Mouse (Mus musculus) intestine, embryonic 15.5 days (tissue): ENCODE measurements around the gene Agmo. TPM values are rescaled to one million over a fixed set of nuclear protein-coding genes. Genes with fewer than 3 reads are reported as not detected.

Experiments used
- ATAC-seq: fragments of 200-750 bp; cut with Nextera tagmentation; 2 replicates; pipeline ENCODE4 v1.8.0; 2017; ENCODE audit warnings: moderate TSS enrichment, moderate library complexity
- H3K27ac ChIP-seq: fragments of 300-500 bp; sonication (generic); 2 replicates; pipeline ENCODE4 v1.5.1; 2015; ENCODE audit warnings: mild to moderate bottlenecking, inconsistent platforms
- H3K27me3 ChIP-seq: fragments of 300-500 bp; sonication (generic); replicated peaks from 2 replicates; pipeline ENCODE4 v1.6.1; 2015; ENCODE audit warnings: inconsistent platforms
- H3K36me3 ChIP-seq: fragments of 300-500 bp; sonication (generic); 2 replicates; pipeline ENCODE4 v1.6.1; 2015; ENCODE audit warnings: inconsistent platforms
- H3K4me1 ChIP-seq: fragments of 300-500 bp; sonication (generic); replicated peaks from 2 replicates; pipeline ENCODE4 v1.6.1; 2015; ENCODE audit warnings: inconsistent platforms
- H3K4me2 ChIP-seq: fragments of 300-500 bp; sonication (generic); replicated peaks from 2 replicates; pipeline ENCODE4 v1.6.1; 2015; ENCODE audit warnings: mild to moderate bottlenecking, inconsistent platforms
- H3K4me3 ChIP-seq: fragments of 300-500 bp; sonication (generic); replicated peaks from 2 replicates; pipeline ENCODE4 v1.5.1; 2015; ENCODE audit warnings: inconsistent platforms
- H3K9ac ChIP-seq: fragments of 300-500 bp; sonication (generic); 2 replicates; pipeline ENCODE4 v1.6.1; 2015; ENCODE audit warnings: inconsistent platforms
- H3K9me3 ChIP-seq: fragments of 300-500 bp; sonication (generic); 2 replicates; pipeline ENCODE4 v1.6.1; 2016; ENCODE audit warnings: inconsistent platforms
- WGBS: fragments of 180-500 bp; shearing (Covaris S2); methylation state at CpG from one replicate; pipeline ENCODE4 v1.1.7; 2015; 5-methylcytosine and 5-hydroxymethylcytosine counted together
- polyA plus RNA-seq: library from polyadenylated mRNA; unstranded; fragments of >200 nt; fragmentation: Nextera tagmentation; extraction: Ambion mirVana; gene quantifications from 2 replicates; pipeline ENCODE4 v1.2.1, GENCODE M21; 2015

Gene Agmo
- polyA plus RNA-seq, 1 experiment from 2014 or later = 2.2 TPM

DNA sequence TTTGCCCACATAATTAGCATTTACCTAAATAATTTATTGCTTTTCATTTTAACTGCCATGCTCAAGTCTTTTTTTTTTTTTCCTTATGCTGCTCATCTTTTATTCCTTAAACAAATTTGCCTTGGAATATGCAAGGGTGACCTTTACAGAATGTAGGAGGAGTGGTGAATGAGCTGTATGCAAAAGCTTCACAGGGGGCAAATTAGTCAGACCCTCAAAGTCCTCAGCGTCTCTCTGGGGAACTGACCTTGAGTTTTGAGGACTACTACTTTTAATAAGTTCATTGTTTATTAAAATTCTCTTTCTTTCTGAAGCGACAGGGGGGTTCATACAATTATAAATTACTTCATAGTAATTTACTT is 33.2 kb downstream of the Agmo start:
- no peak for ATAC-seq
- H3K9me3 ChIP-seq = no peaks in the 10 kb centered on the region
- no peak overlapping the region for H3K4me2 ChIP-seq
- WGBS = 70% methylated on average over 2 of the region's 2 CpGs
- no peaks in the 10 kb centered on the region for H3K27me3 ChIP-seq
- H3K27ac ChIP-seq = no peak overlapping the region
- no peak overlapping the region for H3K9ac ChIP-seq
- no peaks in the 10 kb centered on the region for H3K36me3 ChIP-seq
- no peaks in the 10 kb centered on the region for H3K4me1 ChIP-seq
- no peak overlapping the region for H3K4me3 ChIP-seq

DNA sequence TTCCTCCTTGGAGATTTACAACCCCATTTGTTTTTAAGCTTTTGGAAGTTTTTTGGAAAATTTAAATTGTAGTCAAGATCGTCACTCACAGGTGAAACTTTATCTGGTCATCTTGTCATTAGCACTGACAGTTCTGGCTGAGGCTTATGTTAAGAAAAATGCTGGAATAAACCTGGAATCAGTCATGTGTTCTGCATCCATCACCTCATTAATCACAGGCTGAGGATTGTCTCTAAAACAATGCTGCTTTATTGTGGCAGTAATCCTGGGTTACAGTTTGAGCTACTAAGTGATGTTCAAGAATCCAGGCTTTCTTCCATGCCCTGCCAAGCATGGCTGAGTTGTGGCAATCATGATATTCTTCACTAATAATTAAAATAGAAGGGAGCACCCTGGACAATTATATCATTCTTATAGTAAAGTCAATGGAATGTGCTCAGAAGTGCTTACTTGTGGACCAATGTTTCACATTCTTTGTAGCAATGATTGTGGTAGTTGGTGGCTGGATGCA is 65.6 kb downstream of the Agmo start:
- H3K9ac ChIP-seq = no peak overlapping the region
- H3K36me3 ChIP-seq = no peaks in the 10 kb centered on the region
- H3K4me3 ChIP-seq = no peak overlapping the region
- no peak for ATAC-seq
- H3K27ac ChIP-seq = no peak overlapping the region
- no peak overlapping the region for H3K4me2 ChIP-seq
- 58% methylated on average over 1 of the region's 1 CpGs for WGBS
- no peaks in the 10 kb centered on the region for H3K9me3 ChIP-seq
- H3K27me3 ChIP-seq = no peaks in the 10 kb centered on the region
- no peaks in the 10 kb centered on the region for H3K4me1 ChIP-seq

DNA sequence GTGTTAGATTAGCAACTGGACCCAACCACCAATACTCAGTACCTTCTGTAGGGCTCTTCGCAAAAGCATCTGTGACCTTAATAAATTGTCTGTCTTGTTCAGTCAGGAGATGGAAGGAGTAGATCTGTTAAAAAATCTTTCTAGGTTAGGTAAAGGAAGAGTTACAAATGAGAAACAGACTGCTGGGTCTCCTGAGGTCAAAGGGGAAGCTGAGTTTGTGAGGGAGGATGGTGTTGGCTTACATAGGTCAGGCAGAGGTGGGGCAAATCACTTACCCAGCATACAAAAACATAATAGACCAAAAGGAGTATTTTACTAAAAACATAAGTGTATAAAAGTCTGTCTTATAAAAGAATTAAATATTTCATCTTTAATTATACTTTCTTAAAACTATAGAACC is 69.3 kb downstream of the Agmo start:
- ATAC-seq = no peak
- Histone ChIP-seq H3K27ac (no peak overlapping the region), H3K9me3 (no peaks in the 10 kb centered on the region), H3K4me2 (no peak overlapping the region), H3K4me3 (no peak overlapping the region), H3K36me3 (no peaks in the 10 kb centered on the region), H3K4me1 (no peaks in the 10 kb centered on the region), H3K27me3 (no peaks in the 10 kb centered on the region), H3K9ac (no peak overlapping the region)
- 67% methylated on average over 1 of the region's 1 CpGs for WGBS

DNA sequence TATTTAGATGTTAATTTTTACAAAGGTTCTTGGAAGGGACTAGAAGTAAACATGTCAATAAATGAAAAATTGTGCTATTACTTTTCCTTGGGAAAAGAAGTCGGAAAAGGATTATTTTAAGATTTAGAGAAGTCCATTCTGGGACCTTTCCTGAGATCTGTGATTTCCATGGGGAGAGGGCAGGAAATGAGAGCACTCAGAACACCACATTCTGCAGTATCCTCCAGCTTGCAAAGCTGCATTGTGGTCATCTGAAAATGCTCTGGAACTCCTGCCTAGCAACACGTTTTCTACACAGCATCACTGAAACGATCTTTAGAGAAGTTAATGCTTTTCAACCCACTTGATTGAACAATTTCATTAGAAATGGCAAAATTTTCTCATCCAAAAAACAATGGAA is 81.4 kb downstream of the Agmo start:
- no peak overlapping the region for H3K4me3 ChIP-seq
- H3K4me1 ChIP-seq = no peaks in the 10 kb centered on the region
- H3K9ac ChIP-seq = no peak overlapping the region
- no peaks in the 10 kb centered on the region for H3K36me3 ChIP-seq
- H3K9me3 ChIP-seq = no peaks in the 10 kb centered on the region
- no peak for ATAC-seq
- no peak overlapping the region for H3K4me2 ChIP-seq
- H3K27me3 ChIP-seq = no peaks in the 10 kb centered on the region
- no peak overlapping the region for H3K27ac ChIP-seq
- 56% methylated on average over 3 of the region's 3 CpGs for WGBS

DNA sequence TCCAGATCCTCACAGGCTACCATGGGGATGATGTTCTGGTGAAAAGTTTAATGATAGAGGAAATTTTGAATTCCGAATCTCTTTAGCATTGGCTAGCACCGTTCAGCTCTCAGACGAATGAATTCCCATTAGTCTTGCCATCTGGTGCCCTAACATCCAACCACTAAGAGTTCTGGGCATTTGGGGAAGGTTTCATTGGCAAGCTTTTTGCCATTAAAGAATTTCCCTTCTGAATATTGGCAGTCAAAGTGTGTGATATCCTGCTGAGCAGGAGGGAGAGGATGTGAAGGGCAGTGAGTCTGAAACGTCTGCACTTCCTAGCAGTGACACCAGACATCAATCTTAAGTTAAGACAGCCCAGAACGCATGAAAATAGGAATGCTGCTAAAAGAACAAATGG is 93.5 kb downstream of the Agmo start:
- H3K4me1 ChIP-seq = no peaks in the 10 kb centered on the region
- ATAC-seq = no peak
- H3K36me3 ChIP-seq = no peaks in the 10 kb centered on the region
- H3K4me3 ChIP-seq = no peak overlapping the region
- H3K27me3 ChIP-seq = no peaks in the 10 kb centered on the region
- H3K27ac ChIP-seq = no peak overlapping the region
- H3K9ac ChIP-seq = no peak overlapping the region
- no peaks in the 10 kb centered on the region for H3K9me3 ChIP-seq
- H3K4me2 ChIP-seq = no peak overlapping the region
- WGBS = 54% methylated on average over 5 of the region's 5 CpGs

DNA sequence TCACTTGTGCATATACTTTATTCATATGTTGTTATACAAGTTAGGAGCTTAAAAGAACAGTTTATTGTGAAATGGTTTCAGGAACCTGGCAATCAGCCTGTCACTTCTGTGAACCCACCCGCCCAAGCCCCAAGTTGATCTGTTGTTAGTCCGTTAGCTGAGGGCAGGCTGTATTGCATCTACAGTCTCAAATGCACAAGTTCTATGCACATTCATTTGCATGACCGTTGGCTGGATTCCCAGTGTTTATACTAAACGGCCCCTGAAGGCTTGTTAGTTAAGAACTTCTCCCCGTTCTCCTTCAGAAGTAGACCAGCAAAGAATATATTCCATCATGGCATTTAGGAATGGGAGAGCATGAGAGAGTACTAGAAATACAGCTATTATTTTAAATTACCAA is 102.8 kb downstream of the Agmo start:
- WGBS = 60% methylated on average over 5 of the region's 5 CpGs
- H3K9me3 ChIP-seq = no peaks in the 10 kb centered on the region
- no peaks in the 10 kb centered on the region for H3K27me3 ChIP-seq
- H3K27ac ChIP-seq = no peak overlapping the region
- no peaks in the 10 kb centered on the region for H3K36me3 ChIP-seq
- no peak overlapping the region for H3K4me3 ChIP-seq
- no peak overlapping the region for H3K9ac ChIP-seq
- no peak overlapping the region for H3K4me2 ChIP-seq
- no peaks in the 10 kb centered on the region for H3K4me1 ChIP-seq
- no peak for ATAC-seq

DNA sequence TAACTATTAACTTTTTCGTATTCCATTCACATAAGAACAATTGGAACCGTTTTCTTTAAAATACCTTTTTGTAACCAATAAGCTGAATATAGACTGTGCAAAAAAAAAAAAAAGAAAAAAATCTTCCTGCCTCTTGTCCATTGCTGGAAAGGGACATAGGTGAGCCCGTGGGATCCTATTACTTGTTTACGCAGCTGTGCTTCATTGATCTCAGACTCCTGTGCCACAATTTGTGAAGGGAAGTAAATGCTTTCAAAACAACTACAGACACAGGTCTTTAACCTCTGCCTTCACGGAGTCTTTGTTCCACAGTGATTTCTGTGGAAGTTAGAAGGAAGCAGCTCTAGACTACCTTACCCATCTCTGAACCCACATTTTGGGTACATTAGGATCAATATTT is 104.3 kb downstream of the Agmo start:
- Histone ChIP-seq H3K9me3 (no peaks in the 10 kb centered on the region), H3K27ac (no peak overlapping the region), H3K27me3 (no peaks in the 10 kb centered on the region), H3K4me2 (no peak overlapping the region), H3K4me1 (no peaks in the 10 kb centered on the region), H3K9ac (no peak overlapping the region), H3K36me3 (no peaks in the 10 kb centered on the region), H3K4me3 (no peak overlapping the region)
- ATAC-seq = no peak
- WGBS = 51% methylated on average over 5 of the region's 5 CpGs

DNA sequence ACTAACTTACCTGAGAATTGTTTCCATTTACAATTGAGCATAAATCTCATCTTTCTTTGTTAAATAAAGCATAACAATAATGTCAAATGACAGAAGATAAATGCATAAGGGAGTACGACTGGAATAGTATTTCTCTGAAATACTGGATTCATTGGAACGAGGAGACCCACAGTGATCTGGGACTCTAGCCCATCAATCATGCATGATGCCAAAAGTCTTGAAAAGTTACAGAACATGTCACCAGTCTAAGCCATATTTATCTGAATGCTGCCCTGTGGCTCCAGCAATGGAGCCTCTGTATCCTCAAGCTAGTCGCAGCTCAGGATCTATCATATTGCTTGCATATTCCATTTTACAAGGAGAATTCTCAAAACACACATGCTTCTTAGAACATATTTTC is 150.9 kb downstream of the Agmo start:
- H3K27me3 ChIP-seq = no peaks in the 10 kb centered on the region
- 74% methylated on average over 3 of the region's 3 CpGs for WGBS
- no peaks in the 10 kb centered on the region for H3K36me3 ChIP-seq
- no peak for ATAC-seq
- no peaks in the 10 kb centered on the region for H3K4me1 ChIP-seq
- H3K9me3 ChIP-seq = no peaks in the 10 kb centered on the region
- H3K9ac ChIP-seq = no peak overlapping the region
- H3K4me2 ChIP-seq = no peak overlapping the region
- no peak overlapping the region for H3K27ac ChIP-seq
- H3K4me3 ChIP-seq = no peak overlapping the region

DNA sequence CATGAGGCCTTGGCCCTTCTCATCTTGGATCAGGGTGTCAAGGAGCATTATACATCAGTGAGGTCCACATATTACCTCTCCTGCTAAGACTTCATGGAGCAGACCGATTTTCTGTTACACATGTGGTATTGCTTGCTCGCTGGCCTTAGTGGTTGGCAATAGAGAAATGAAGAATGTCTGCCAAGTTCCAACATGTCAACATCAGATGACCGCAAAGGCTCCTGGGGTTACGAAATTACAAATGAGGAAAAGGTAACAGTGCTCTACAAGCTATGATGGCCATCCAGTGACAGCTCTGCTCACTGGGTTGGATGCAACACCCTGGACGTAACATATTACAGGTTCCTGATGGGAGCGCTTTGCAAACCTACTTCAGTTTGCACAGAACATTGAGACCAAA is 161.1 kb downstream of the Agmo start:
- ATAC-seq = no peak
- WGBS = 94% methylated on average over 6 of the region's 6 CpGs

DNA sequence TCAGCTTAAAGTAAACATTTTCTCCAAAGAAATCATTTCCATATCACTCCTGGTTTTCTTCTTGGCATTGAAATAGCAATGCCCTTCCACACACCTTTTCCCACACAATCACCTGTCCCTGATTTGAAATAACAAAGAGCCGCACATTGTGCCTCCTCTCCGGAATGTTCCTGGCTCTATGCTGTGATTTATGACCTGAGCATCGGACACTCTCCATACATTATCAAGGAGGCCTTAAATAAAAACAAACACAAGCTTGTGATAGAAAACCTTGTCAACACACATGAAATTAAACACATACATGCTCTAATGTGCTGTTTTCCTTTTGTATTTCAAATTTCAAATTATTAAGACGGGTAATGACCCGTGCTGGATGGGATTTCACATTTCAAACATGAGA is 184.9 kb downstream of the Agmo start:
- Histone ChIP-seq H3K27me3 (no peaks in the 10 kb centered on the region), H3K4me3 (no peak overlapping the region), H3K27ac (no peak overlapping the region), H3K36me3 (no peaks in the 10 kb centered on the region), H3K9ac (no peak overlapping the region), H3K4me1 (no peaks in the 10 kb centered on the region), H3K9me3 (no peaks in the 10 kb centered on the region), H3K4me2 (no peak overlapping the region)
- ATAC-seq = no peak
- 63% methylated on average over 5 of the region's 5 CpGs for WGBS

More for the DNA sequence above, 161.1 kb downstream of the Agmo start:
- H3K36me3 ChIP-seq = no peaks in the 10 kb centered on the region
- H3K27ac ChIP-seq = no peak overlapping the region
- no peaks in the 10 kb centered on the region for H3K27me3 ChIP-seq
- H3K9me3 ChIP-seq = no peaks in the 10 kb centered on the region
- no peaks in the 10 kb centered on the region for H3K4me1 ChIP-seq
- no peak overlapping the region for H3K9ac ChIP-seq
- no peak overlapping the region for H3K4me2 ChIP-seq
- H3K4me3 ChIP-seq = no peak overlapping the region

DNA sequence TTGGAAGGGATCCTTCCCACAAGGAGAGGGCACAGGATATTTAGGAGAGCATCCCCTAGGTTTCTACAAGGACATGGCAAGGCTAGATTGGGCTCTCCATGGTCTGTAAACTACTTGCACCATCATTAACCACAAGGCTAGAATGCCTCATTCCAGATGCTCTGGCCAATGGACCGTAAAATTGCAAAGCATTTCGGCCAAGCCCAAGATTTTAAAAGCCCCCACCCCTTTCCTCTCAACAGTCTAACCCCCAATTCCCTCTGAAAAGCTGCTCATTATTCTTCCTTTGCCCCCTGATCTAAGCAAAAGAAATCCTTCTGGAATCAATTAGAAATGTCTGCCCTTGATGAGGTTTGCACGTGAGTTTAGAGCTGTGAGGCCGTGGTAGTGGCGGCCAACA is 185.3 kb downstream of the Agmo start:
- H3K27me3 ChIP-seq = no peaks in the 10 kb centered on the region
- H3K4me3 ChIP-seq = no peak overlapping the region
- H3K36me3 ChIP-seq = no peaks in the 10 kb centered on the region
- 84% methylated on average over 5 of the region's 5 CpGs for WGBS
- H3K4me1 ChIP-seq = no peaks in the 10 kb centered on the region
- H3K9ac ChIP-seq = no peak overlapping the region
- no peaks in the 10 kb centered on the region for H3K9me3 ChIP-seq
- H3K27ac ChIP-seq = no peak overlapping the region
- ATAC-seq = no peak
- no peak overlapping the region for H3K4me2 ChIP-seq

DNA sequence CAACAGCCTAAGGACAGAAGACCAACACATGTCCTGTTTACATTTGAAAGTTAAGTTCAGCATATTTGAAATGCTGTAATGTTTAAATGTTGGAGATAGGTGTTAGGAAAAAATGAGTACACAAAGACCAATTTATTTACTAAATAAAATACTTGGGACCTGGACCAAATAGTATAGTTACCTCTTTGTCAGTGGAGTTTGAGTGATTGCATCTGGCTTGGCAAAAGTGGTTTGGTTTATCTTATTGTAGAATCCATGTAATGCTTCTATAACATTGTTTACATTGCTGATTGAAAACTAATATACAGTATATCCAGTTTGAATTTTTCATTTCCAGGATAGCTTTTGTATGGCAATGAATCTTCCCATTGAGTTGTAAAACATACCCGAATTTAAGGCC is 193.0 kb downstream of the Agmo start:
- no peak for ATAC-seq
- WGBS = 49% methylated on average over 1 of the region's 1 CpGs
- no peak overlapping the region for H3K27ac ChIP-seq
- no peaks in the 10 kb centered on the region for H3K27me3 ChIP-seq
- H3K9me3 ChIP-seq = no peaks in the 10 kb centered on the region
- no peak overlapping the region for H3K4me2 ChIP-seq
- H3K36me3 ChIP-seq = no peaks in the 10 kb centered on the region
- H3K9ac ChIP-seq = no peak overlapping the region
- no peaks in the 10 kb centered on the region for H3K4me1 ChIP-seq
- H3K4me3 ChIP-seq = no peak overlapping the region

DNA sequence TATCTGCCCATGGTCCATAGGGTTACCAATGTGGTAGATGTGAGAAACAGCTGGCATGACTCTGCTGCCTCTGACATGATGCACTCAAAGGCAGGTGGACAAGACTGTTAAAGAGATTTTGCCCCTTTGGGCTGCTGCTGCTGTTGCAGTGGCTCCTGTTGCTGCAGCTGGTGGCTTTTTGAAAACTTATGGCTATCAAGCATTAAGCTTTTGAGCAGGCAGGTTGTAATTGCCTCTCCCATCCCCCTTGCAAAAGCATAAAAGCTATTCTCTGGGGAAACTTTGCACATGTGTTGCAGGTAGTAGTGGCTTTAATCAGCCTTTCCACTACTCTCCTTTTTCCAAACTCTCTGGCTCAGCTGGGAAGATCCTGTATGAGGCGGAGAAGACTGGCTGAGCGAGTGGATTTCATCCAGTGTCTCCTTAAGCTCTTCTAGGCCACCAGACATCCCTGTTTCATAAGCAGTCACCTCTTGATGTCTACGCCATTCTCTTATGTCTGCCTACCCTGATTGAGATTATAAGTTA is 201.1 kb downstream of the Agmo start:
- ATAC-seq = no peak
- Histone ChIP-seq H3K27me3 (no peaks in the 10 kb centered on the region), H3K4me2 (no peak overlapping the region), H3K36me3 (no peaks in the 10 kb centered on the region), H3K9ac (no peak overlapping the region), H3K27ac (no peak overlapping the region), H3K4me1 (no peaks in the 10 kb centered on the region), H3K9me3 (no peaks in the 10 kb centered on the region), H3K4me3 (no peak overlapping the region)
- 90% methylated on average over 3 of the region's 3 CpGs for WGBS
